Mouse (Mus musculus): ENCODE results near the gene Hjurp. TPM values are rescaled to one million over a fixed set of nuclear protein-coding genes. Genes with fewer than 3 reads are reported as not detected.
"Not testable (repeated sequence)": the region's sequence is repeated elsewhere in the genome, so short reads cannot be mapped to it uniquely, and the experiment has no call there.

Hjurp gene
- polyA plus RNA-seq, 1 experiment from 2014 or later, result 80.2 TPM

DNA sequence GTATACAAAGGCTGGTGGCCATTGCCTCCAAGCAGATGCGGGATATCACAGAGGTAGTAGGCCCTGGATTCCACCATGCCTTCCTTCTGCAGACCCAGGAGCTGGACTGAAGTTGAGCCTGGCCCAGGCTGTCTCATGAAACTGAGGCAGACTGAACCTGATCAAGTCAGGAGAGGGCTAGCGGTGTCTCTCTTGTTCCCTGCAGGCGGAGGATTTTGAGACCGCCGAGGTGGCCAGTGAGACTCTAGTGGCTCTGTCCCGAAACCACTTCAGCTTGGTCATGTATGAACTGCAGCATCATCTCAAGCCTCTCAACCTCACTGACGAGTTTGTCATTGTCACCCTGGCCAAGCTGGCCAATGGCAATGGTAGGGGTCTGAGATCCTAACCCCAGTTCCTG lies 47.0 kb downstream of the Hjurp start:
- Histone ChIP-seq H3K4me3 (replicated peaks; ENCODE audit: low read depth, low read length) (no peak overlapping the region), H3K9ac (replicated peaks; ENCODE audit: low read length) (no peak overlapping the region), H3K4me2 (ENCODE audit: low read length) (no peak overlapping the region), H3K4me1 (ENCODE audit: control insufficient read depth, insufficient read depth, low read length) (no peaks in the 10 kb centered on the region), H3K9me3 (ENCODE audit: control insufficient read depth, low read length) (peaks cover 100% of the 10 kb centered on the region), H3K27me3 (ENCODE audit: control insufficient read depth, insufficient read depth, low read length) (no peaks in the 10 kb centered on the region), H3K36me3 (ENCODE audit: control insufficient read depth, insufficient read depth, low read length) (no peaks in the 10 kb centered on the region), H3K27ac (replicated peaks; ENCODE audit: low read depth, low read length) (no peak overlapping the region)
- DNase-seq, result no peak
- WGBS, result 74% methylated on average over 7 of the region's 7 CpGs
- ATAC-seq (ENCODE audit: low FRiP score, low TSS enrichment), result no peak

DNA sequence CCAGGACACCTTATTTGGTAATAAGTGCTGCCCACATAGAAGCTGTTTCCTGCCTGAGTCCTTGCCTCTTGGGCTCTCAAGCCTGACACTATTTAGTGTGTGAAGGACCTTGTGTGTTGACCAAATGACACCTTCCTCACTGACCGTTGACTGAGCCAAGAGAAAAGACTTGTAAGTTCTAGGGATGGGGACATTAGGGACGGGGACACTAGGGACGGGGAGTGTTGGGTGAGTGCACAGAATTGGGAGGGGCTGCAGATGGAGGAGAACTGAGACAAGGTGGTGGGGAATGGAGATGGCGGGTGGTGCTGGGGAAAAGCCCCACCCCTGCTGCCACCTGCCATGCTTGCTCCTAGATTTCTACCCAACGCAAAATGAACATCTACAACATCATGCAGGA lies 47.4 kb downstream of the Hjurp start:
- DNase-seq, result no peak
- H3K4me1 ChIP-seq (ENCODE audit: control insufficient read depth, insufficient read depth, low read length), result no peaks in the 10 kb centered on the region
- H3K27ac ChIP-seq (replicated peaks; ENCODE audit: low read depth, low read length), result no peak overlapping the region
- WGBS, result 84% methylated on average over 5 of the region's 5 CpGs
- H3K4me3 ChIP-seq (replicated peaks; ENCODE audit: low read depth, low read length), result no peak overlapping the region
- H3K9me3 ChIP-seq (ENCODE audit: control insufficient read depth, low read length), result peaks cover 97% of the 10 kb centered on the region
- no peak overlapping the region for H3K4me2 ChIP-seq (ENCODE audit: low read length)
- no peaks in the 10 kb centered on the region for H3K27me3 ChIP-seq (ENCODE audit: control insufficient read depth, insufficient read depth, low read length)
- ATAC-seq (ENCODE audit: low FRiP score, low TSS enrichment), result 0 out of 2 replicates have a peak, but pooled peaks have one; percentile 0
- H3K36me3 ChIP-seq (ENCODE audit: control insufficient read depth, insufficient read depth, low read length), result no peaks in the 10 kb centered on the region
- H3K9ac ChIP-seq (replicated peaks; ENCODE audit: low read length), result no peak overlapping the region

DNA sequence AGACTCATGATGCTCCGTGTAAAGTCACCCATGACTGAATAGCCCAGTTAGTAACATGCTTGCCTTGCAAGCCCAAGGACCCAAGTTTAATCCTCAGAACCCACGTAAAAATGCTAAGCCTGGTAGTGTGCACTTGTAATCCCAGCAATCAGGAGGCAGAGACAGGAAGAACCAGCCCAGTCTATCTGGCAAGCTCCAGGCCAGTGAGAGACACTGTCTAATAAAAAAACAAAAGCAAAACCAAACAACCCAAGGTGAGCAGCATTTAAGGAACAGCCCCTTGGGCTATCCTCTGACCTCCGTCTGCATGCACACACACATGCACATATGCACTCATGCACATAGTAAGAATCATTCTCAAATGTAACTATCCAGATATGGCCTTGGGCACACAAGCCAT lies 47.9 kb downstream of the Hjurp start:
- Histone ChIP-seq H3K4me3 (replicated peaks; ENCODE audit: low read depth, low read length) (no peak overlapping the region), H3K36me3 (ENCODE audit: control insufficient read depth, insufficient read depth, low read length) (no peaks in the 10 kb centered on the region), H3K27me3 (ENCODE audit: control insufficient read depth, insufficient read depth, low read length) (no peaks in the 10 kb centered on the region), H3K27ac (replicated peaks; ENCODE audit: low read depth, low read length) (no peak overlapping the region), H3K4me2 (ENCODE audit: low read length) (no peak overlapping the region), H3K4me1 (ENCODE audit: control insufficient read depth, insufficient read depth, low read length) (no peaks in the 10 kb centered on the region), H3K9ac (replicated peaks; ENCODE audit: low read length) (no peak overlapping the region), H3K9me3 (ENCODE audit: control insufficient read depth, low read length) (peaks cover 93% of the 10 kb centered on the region)
- no peak for ATAC-seq (ENCODE audit: low FRiP score, low TSS enrichment)
- no peak for DNase-seq
- WGBS, result 78% methylated on average over 3 of the region's 3 CpGs

DNA sequence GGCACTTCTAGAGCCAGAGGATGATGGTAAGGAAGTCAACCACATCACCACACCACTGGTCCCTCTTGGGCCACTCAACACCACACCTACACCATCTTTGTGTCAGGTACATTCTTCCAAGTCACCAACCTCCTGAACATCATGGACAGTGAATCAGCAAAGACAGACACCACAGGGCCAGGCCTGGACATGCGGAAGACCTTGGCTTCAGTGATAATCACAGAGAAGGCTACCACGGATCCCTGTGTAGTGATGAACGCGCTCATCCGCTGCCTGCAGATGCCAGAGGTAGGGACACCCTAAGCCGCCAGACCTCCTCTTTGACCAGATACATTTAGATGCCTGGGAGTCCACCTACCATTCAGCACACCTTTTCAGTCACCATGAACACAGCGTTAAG lies 49.3 kb downstream of the Hjurp start:
- no peak for DNase-seq
- WGBS, result 73% methylated on average over 7 of the region's 7 CpGs
- no peak overlapping the region for H3K4me3 ChIP-seq (replicated peaks; ENCODE audit: low read depth, low read length)
- peaks cover 79% of the 10 kb centered on the region for H3K9me3 ChIP-seq (ENCODE audit: control insufficient read depth, low read length)
- H3K27me3 ChIP-seq (ENCODE audit: control insufficient read depth, insufficient read depth, low read length), result no peaks in the 10 kb centered on the region
- no peak overlapping the region for H3K4me2 ChIP-seq (ENCODE audit: low read length)
- ATAC-seq (ENCODE audit: low FRiP score, low TSS enrichment), result no peak
- no peak overlapping the region for H3K9ac ChIP-seq (replicated peaks; ENCODE audit: low read length)
- H3K27ac ChIP-seq (replicated peaks; ENCODE audit: low read depth, low read length), result no peak overlapping the region
- no peaks in the 10 kb centered on the region for H3K4me1 ChIP-seq (ENCODE audit: control insufficient read depth, insufficient read depth, low read length)
- H3K36me3 ChIP-seq (ENCODE audit: control insufficient read depth, insufficient read depth, low read length), result no peaks in the 10 kb centered on the region

DNA sequence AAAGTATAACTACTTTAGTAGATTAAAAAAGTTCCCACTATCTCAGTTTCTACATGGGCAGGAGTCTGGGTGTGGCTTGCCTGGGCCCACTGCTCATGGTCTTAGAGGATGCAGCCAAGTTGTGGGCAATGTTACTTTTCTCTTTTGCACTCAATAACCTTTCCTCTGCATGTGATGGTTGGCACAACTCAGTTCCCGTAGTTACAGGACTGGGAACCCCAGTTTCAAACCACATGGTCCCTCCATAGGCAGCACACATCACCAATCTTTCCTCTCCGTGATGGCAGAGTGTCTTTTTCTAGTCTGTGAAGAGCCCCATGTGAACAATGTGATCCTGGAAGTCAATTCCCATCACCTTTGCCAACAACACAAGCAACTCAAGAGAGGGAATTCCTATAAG lies 50.0 kb downstream of the Hjurp start:
- DNase-seq (no peak), ATAC-seq (ENCODE audit: low FRiP score, low TSS enrichment) (no peak)
- H3K9me3 ChIP-seq (ENCODE audit: control insufficient read depth, low read length), result peaks cover 75% of the 10 kb centered on the region
- H3K9ac ChIP-seq (replicated peaks; ENCODE audit: low read length), result no peak overlapping the region
- H3K27me3 ChIP-seq (ENCODE audit: control insufficient read depth, insufficient read depth, low read length), result no peaks in the 10 kb centered on the region
- WGBS, result 61% methylated on average over 2 of the region's 2 CpGs
- H3K4me3 ChIP-seq (replicated peaks; ENCODE audit: low read depth, low read length), result no peak overlapping the region
- H3K27ac ChIP-seq (replicated peaks; ENCODE audit: low read depth, low read length), result no peak overlapping the region
- no peaks in the 10 kb centered on the region for H3K4me1 ChIP-seq (ENCODE audit: control insufficient read depth, insufficient read depth, low read length)
- no peaks in the 10 kb centered on the region for H3K36me3 ChIP-seq (ENCODE audit: control insufficient read depth, insufficient read depth, low read length)
- H3K4me2 ChIP-seq (ENCODE audit: low read length), result no peak overlapping the region

DNA sequence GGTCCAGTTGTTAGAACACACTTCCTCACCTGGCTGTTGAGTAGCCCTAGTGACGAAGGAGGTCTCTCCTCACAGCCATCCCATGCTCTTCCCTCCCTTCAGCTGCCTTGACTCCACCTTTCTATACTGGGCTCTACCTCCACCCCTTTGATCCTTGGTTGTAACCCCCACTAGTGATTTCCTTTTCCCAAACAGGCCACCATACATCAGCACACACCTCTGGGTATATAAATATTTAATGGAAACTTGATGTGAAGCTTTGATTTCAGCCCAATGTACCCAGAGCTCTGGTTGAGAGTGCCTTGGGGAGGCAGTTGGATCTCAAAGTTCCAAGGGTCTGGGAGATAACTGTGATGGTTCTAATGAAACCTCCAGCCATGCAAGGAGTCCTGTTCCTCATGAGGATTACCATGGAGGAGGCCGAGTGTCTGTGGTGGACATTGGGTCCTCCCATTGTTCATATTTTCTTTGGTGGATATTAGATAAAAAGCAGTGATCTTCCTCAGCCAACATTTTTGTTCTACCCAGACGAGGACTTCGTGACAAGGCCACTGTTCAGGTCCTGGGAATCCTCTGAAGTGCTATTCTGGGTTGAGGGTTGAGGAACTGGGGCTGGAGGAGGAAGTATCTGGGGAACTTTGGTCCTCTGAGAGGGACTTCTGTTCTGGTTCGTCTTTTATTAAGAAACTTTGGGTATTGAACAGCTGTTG lies 50.6 kb downstream of the Hjurp start, which contains the start of gene Mroh2a:
Mroh2a (plus strand) TSS at position 317 of the 710 bp plus-strand sequence.
- no peak within 1 kb of the TSS for H3K9ac ChIP-seq (replicated peaks; ENCODE audit: low read length)
- no peaks in the 10 kb centered on the region for H3K27me3 ChIP-seq (ENCODE audit: control insufficient read depth, insufficient read depth, low read length)
- WGBS, result 57% methylated on average over 5 of the region's 5 CpGs
- peaks cover 74% of the 10 kb centered on the region for H3K9me3 ChIP-seq (ENCODE audit: control insufficient read depth, low read length)
- no peak within 1 kb of the TSS for H3K4me2 ChIP-seq (ENCODE audit: low read length)
- no peak within 1 kb of the TSS for H3K27ac ChIP-seq (replicated peaks; ENCODE audit: low read depth, low read length)
- H3K36me3 ChIP-seq (ENCODE audit: control insufficient read depth, insufficient read depth, low read length), result no peaks in the 10 kb centered on the region
- no peak for DNase-seq
- H3K4me1 ChIP-seq (ENCODE audit: control insufficient read depth, insufficient read depth, low read length), result no peaks in the 10 kb centered on the region
- no peak for ATAC-seq (ENCODE audit: low FRiP score, low TSS enrichment)
- H3K4me3 ChIP-seq (replicated peaks; ENCODE audit: low read depth, low read length), result no peak within 1 kb of the TSS

DNA sequence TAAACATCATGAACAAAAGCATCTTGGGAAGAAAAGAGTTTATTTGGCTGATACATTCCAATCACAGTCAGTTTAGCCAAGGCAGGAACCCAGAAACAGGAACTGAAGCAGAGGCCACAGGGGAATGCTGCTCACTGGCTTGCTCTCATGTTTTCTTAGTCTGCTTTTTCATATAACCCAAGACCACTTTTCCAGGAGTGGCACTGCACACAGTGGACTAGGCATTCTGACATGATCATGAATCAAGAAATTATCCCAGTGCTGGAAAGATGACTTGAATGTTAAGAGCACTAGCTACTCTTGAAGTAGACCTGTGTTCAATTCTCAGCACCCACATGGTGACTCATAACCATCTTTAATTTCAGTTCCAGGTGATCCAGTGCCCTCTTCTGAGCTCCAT lies 51.7 kb downstream of the Hjurp start:
- H3K4me2 ChIP-seq (ENCODE audit: low read length), result no peak overlapping the region
- DNase-seq, result no peak
- peaks cover 63% of the 10 kb centered on the region for H3K9me3 ChIP-seq (ENCODE audit: control insufficient read depth, low read length)
- no peak overlapping the region for H3K27ac ChIP-seq (replicated peaks; ENCODE audit: low read depth, low read length)
- H3K27me3 ChIP-seq (ENCODE audit: control insufficient read depth, insufficient read depth, low read length), result no peaks in the 10 kb centered on the region
- H3K9ac ChIP-seq (replicated peaks; ENCODE audit: low read length), result no peak overlapping the region
- no peaks in the 10 kb centered on the region for H3K4me1 ChIP-seq (ENCODE audit: control insufficient read depth, insufficient read depth, low read length)
- no peaks in the 10 kb centered on the region for H3K36me3 ChIP-seq (ENCODE audit: control insufficient read depth, insufficient read depth, low read length)
- no peak overlapping the region for H3K4me3 ChIP-seq (replicated peaks; ENCODE audit: low read depth, low read length)
- no peak for ATAC-seq (ENCODE audit: low FRiP score, low TSS enrichment)

DNA sequence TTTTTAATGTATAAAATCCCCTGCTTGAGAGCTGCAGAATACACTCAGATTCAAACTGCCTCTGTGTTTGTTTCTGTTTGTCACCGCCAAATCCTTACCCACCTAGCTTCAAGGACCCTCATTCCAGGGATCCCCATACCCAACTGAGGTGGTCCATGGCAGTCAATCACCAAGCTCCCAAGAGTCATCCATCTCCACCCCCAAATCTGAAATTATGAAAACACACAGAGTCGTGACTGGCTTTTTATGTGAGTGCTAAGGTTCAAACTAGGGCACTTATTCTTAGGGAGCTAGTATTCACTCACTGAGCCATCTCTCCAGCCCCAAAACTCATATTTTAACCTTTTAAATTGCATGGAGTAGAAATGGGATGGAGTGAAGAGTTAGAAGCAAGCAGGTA lies 52.1 kb downstream of the Hjurp start:
- ATAC-seq (ENCODE audit: low FRiP score, low TSS enrichment); H3K4me3 ChIP-seq (replicated peaks; ENCODE audit: low read depth, low read length); H3K27ac ChIP-seq (replicated peaks; ENCODE audit: low read depth, low read length); H3K4me1 ChIP-seq (ENCODE audit: control insufficient read depth, insufficient read depth, low read length); H3K4me2 ChIP-seq (ENCODE audit: low read length); DNase-seq; H3K9ac ChIP-seq (replicated peaks; ENCODE audit: low read length); H3K27me3 ChIP-seq (ENCODE audit: control insufficient read depth, insufficient read depth, low read length); H3K36me3 ChIP-seq (ENCODE audit: control insufficient read depth, insufficient read depth, low read length): not testable (repeated sequence)
- WGBS, result 42% methylated on average over 2 of the region's 2 CpGs
- peaks cover 58% of the 10 kb centered on the region for H3K9me3 ChIP-seq (ENCODE audit: control insufficient read depth, low read length)

DNA sequence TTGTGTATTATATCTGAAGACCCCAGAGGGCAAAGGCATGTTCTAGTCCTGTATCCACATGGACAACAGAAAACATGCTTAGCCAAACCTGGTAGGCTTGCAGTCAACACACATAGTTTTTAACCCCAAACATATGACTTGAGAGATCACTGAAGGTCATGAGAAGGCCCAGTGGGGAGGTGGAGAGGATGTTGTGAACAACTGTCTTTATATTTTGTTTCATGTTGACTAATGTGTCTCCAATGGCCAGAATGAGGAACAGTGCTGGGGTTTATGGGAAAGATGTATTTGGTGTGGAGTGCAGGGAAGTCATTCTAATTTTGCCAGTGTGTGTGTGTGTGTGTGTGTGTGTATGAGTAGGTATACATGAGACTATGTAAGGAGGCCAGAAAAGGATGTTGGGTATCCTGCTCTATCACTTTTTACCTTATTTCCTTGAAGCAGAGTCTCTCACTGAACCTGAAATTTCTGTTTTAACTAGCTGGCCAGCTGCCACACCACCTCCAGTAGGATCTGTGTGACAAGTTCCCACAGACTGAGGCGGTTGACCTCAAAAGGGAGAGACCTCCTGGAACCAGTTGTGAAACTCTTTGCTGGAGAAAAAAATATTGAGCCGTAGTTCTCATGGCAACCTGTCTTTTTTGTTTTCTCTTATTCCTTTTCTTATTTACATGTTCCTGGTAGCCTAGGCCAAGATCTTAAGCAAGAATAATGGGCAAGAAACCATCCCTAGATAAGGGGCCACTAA lies 53.2 kb downstream of the Hjurp start:
- H3K9ac ChIP-seq (replicated peaks; ENCODE audit: low read length), result no peak overlapping the region
- DNase-seq, result no peak

More for the DNA sequence above, 53.2 kb downstream of the Hjurp start:
- no peak overlapping the region for H3K4me3 ChIP-seq (replicated peaks; ENCODE audit: low read depth, low read length)
- H3K27ac ChIP-seq (replicated peaks; ENCODE audit: low read depth, low read length), result no peak overlapping the region
- H3K36me3 ChIP-seq (ENCODE audit: control insufficient read depth, insufficient read depth, low read length), result no peaks in the 10 kb centered on the region
- WGBS, result 70% methylated on average over 2 of the region's 2 CpGs
- peaks cover 47% of the 10 kb centered on the region for H3K9me3 ChIP-seq (ENCODE audit: control insufficient read depth, low read length)
- H3K4me2 ChIP-seq (ENCODE audit: low read length), result no peak overlapping the region
- H3K4me1 ChIP-seq (ENCODE audit: control insufficient read depth, insufficient read depth, low read length), result no peaks in the 10 kb centered on the region
- no peak for ATAC-seq (ENCODE audit: low FRiP score, low TSS enrichment)
- no peaks in the 10 kb centered on the region for H3K27me3 ChIP-seq (ENCODE audit: control insufficient read depth, insufficient read depth, low read length)

Data from midbrain, embryonic 14.5 days (tissue).